Mouse (Mus musculus): ENCODE measurements around the gene 9130409I23Rik.

9130409I23Rik gene

DNA sequence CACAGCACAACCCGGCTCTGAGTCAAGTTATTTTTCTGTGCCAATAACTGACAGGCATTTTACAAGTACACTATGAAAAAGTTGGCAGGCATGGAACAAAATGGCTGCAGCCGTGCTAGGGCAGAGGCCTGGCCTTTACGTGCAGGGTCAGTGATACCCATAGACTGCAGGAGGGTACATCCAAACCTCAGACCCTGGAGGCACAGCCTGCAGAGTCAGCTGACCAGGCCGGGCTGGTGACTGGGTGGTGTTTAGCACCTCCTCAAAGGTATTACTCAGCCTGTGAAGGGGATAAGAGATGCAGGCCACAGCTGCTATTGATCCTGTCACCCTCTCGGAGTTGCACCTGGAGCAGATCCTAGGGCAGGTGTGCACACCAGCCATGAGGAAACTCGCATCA lies at the start of gene 9130409I23Rik:
9130409I23Rik (plus strand) TSS at position 301 of the 400 bp plus-strand sequence.
- no peak for DNase-seq (ENCODE audit: low read depth)

DNA sequence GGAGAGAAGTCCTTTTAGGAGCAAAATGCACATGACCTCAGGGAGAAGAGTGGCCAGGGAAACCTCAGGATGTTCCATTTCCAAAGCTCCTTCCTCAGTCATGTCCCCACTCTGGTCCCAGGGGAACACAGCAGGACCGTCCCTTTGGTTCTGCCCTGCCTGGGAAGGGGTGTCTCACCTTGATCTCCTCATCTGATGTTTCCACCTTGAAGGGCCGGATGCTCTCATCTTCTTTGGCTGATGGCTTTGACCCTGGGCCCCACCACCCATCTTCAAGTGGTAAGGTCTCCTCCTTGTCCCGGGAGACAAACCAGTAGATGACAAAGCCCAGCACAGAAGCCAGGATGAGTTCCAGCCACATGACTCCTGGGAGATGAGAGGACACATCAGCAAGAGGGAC lies 49.4 kb upstream of the 9130409I23Rik start:
- DNase-seq (ENCODE audit: low read depth): no peak

DNA sequence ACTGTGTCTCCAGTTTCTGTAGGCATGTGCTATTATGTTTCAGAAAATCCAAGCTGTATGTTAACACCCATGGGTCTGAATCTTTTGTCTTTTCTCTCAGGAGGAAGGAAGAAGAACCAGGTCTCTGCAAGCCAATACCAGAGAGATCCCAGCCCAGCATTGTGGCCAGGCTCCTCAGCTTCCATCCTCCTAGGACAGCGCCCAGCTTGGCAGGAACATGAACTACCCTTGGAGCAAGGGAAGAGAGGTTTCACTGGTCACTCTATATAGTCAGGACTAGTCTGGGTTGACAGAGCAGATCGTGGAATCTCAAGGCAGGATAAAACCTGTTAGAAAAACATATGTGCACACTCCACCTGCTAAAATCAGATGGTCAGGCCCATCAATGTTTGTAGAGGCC lies 47.2 kb upstream of the 9130409I23Rik start:
- no peak for DNase-seq (ENCODE audit: low read depth)

- no peak for DNase-seq (ENCODE audit: low read depth)
Observed at GRCm38 (mm10) chr1:181005331-181005730, 45.7 kb upstream of the 9130409I23Rik start.

GRCm38 (mm10) chr1:181007831-181008230 lies 43.2 kb upstream of the 9130409I23Rik start:
- no peak for DNase-seq (ENCODE audit: low read depth)

GRCm38 (mm10) chr1:181008266-181008665 lies 42.8 kb upstream of the 9130409I23Rik start:
- DNase-seq (ENCODE audit: low read depth): no peak

GRCm38 (mm10) chr1:181009011-181009590 lies 41.9 kb upstream of the 9130409I23Rik start:
- no peak for DNase-seq (ENCODE audit: low read depth)

GRCm38 (mm10) chr1:181009754-181010153 lies 41.3 kb upstream of the 9130409I23Rik start:
- DNase-seq (ENCODE audit: low read depth): no peak

DNA sequence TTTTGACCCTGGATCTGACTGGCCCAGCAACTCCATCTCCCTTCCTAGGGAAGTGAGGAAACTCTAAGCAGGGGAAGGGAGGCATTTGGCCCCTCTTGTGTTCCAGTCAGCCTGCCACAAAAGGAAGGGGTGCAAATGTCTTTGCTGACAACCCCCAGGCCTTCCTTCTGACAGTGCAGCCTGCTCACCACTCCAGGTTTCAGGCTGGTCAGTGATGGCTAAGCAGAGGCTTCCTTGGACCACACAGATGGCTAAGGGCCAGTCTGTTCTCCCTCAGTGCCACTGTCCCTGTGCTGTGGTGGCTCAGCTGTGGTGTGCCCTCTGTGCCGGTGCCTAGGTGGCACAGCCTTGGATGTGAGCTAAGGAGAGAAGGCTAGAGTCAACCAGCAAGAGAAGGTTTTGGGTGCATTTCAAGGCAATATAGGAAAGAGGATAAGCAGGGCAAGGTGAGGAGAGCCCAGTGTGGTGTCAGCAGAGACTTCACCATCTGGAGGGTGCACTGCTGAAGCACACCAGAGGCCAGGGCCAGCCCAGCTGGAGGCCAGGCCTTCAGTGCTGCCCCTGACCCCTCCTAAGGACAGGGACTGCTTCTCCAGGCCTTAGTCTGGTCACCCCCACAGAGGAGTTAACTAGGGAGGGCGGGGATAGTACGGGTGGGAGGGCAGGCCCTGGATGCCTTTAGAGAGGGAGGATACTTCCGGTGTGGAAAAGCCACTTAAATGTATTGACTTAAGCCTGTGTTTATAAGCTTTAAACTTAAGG lies 40.7 kb upstream of the 9130409I23Rik start:
- no peak for DNase-seq (ENCODE audit: low read depth)

GRCm38 (mm10) chr1:181011601-181012000 lies 39.4 kb upstream of the 9130409I23Rik start:
- DNase-seq (ENCODE audit: low read depth): no peak

DNA sequence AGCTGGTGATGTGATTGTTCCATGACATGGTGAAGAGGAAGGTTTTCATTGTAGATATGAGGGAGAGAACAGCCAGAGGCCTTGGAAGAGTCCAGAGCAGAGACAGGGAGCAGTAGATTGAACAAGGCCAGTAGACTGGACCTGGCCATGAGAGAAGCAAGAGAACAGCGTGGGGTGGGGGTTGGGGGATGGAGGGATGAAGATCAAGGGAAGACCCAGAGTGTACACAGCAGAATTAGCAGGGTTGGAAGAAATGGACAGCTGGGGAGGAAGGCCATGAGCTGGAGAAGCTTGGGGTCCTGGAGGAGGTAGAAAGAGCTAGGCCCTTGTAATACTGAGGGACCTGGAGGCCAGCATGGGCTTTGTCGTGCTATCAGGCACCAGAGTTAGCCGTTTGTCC lies 38.6 kb upstream of the 9130409I23Rik start:
- DNase-seq (ENCODE audit: low read depth): no peak

DNA sequence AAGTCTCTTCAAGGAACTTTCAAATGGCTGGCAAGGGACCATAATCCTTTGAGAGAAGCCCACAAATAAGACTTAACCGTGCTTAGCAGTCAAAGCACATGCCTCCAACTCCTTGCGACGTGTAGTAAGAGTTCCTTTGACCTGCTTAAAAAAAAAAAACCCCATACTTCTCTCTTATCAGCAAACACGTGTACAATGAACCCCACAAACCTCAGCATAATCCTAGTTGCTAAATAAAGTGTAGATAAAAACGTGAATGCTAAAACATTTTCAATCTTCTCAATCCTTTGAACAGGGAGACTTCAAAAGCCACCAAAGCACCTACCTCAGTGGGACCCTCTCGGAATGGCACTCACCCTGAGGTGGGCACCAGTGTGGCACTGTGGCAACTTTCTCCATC lies 37.6 kb upstream of the 9130409I23Rik start:
- DNase-seq (ENCODE audit: low read depth): no peak

- DNase-seq (ENCODE audit: low read depth): no peak
Observed at GRCm38 (mm10) chr1:181014731-181015500, 36.1 kb upstream of the 9130409I23Rik start.

GRCm38 (mm10) chr1:181015558-181015957 lies 35.5 kb upstream of the 9130409I23Rik start:
- no peak for DNase-seq (ENCODE audit: low read depth)

DNA sequence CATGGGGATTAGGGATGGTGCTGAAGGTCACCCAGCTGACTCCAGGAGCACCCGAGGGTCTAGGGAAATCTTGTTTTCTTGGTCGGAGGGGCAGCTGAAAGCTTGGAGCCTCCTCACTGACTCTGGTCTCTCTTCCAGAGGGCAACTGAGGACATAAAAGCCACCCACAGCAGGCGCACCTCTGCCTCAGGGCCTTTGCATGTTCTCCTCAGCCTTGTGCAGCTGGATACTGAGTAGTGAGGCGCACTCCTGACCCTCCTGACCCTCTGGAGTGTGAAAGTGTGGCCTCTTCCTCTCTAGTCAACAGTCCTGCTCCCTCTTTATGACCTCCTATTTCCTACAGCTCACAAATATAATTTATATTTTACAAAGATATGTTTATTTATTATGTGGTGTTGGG lies 35.0 kb upstream of the 9130409I23Rik start:
- no peak for DNase-seq (ENCODE audit: low read depth)

- DNase-seq (ENCODE audit: low read depth): no peak
Observed at GRCm38 (mm10) chr1:181016532-181017131, 34.4 kb upstream of the 9130409I23Rik start.

DNA sequence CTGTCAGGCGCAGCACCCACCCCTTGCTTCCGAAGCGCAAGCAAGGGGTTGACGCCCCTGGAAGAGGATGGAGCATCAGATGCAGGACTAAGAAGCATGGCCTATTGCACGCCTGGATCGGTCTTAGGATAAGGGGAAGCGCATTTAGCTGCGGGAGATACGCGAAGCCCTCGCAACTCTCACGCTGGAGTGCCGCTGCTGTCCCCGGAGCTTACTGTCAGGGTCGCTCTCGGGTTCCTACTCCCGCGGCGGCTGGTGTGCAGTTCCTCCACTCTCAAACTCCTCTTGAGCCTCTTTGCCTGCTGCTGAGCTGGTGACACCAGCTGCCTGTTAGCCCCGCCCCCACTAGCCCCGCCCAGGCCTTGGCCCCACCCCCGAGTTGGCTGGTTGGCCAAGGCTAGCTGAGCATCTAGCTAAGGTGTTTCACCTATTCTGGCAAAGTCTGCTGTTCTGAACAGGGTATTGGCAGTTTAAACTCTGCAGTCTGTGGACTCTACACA lies 33.8 kb upstream of the 9130409I23Rik start:
- DNase-seq (ENCODE audit: low read depth): peak; percentile 37

- DNase-seq (ENCODE audit: low read depth): no peak
Observed at GRCm38 (mm10) chr1:181017890-181018420, 33.1 kb upstream of the 9130409I23Rik start.

- DNase-seq (ENCODE audit: low read depth): no peak
Observed at GRCm38 (mm10) chr1:181020756-181021487, 30.1 kb upstream of the 9130409I23Rik start, which contains the start of gene Ephx1. TSS of gene Ephx1 (minus strand) at chr1:181020904.

- no peak for DNase-seq (ENCODE audit: low read depth)
Observed at GRCm38 (mm10) chr1:181021488-181021865, 29.6 kb upstream of the 9130409I23Rik start.

- peak; percentile 65 for DNase-seq (ENCODE audit: low read depth)
Observed at GRCm38 (mm10) chr1:181022265-181022664, 28.8 kb upstream of the 9130409I23Rik start.

All from c-Kit-positive CD71-positive TER-119-negative erythroid progenitor cells, embryonic 14.5 days (primary cell).